Comparison of ENCODE assay signal across 20 mouse cellular contexts in genomic region chr14:55343341-55343740, GRCm38 (mm10).
A peak's percentile ranks its signal among the peaks of the same experiment; 100 is the strongest.
DNase-seq lines count a peak whose midpoint lies in the region; ATAC-seq and TF ChIP-seq lines count a peak whose summit lies in the region.
"Had no signal": no experiment of that assay in that cellular context is flagged by ENCODE, and none has a peak within 500 bp of the region (broad histone marks: within the 10 kb centered on the region; RNA-seq: fewer than 3 reads in every experiment).

No protein-coding gene starts in this region.

- no peak for TF ChIP-seq EP300 in liver, embryonic 14.5 days (IDR thresholded peaks at IDR 0.05; ENCODE audit: low read depth)
- TF ChIP-seq EP300 in liver, postnatal 0 days (IDR thresholded peaks at IDR 0.05; ENCODE audit: low read depth): no peak

- H3K9me3 ChIP-seq in liver, embryonic 12.5 days (replicated peaks): no peaks in the 10 kb centered on the region
- H3K9me3 ChIP-seq in liver, embryonic 11.5 days (ENCODE audit: control insufficient read depth, low read length): no peaks in the 10 kb centered on the region
- H3K9me3 ChIP-seq in liver, embryonic 14.5 days (ENCODE audit: control insufficient read depth, low read length): no peaks in the 10 kb centered on the region
- H3K9me3 ChIP-seq in liver, postnatal 0 days (ENCODE audit: low read length): no peaks in the 10 kb centered on the region
- H3K9me3 ChIP-seq: embryonic facial prominence, embryonic 13.5 days; embryonic facial prominence, embryonic 15.5 days; forebrain, embryonic 10.5 days; forebrain, embryonic 12.5 days had no signal

- H3K27ac ChIP-seq in liver, embryonic 12.5 days: peak overlapping the region; percentile 54; the same call in 1 of the 2 replicates
- no peak overlapping the region for H3K27ac ChIP-seq in liver, embryonic 11.5 days (ENCODE audit: low read depth, low read length)
- H3K27ac ChIP-seq in liver, embryonic 14.5 days: no peak overlapping the region
- H3K27ac ChIP-seq in liver, postnatal 0 days (ENCODE audit: low read depth): no peak overlapping the region
- H3K27ac ChIP-seq: embryonic facial prominence, embryonic 13.5 days; embryonic facial prominence, embryonic 15.5 days; forebrain, embryonic 10.5 days; forebrain, embryonic 12.5 days had no signal

- H3K36me3 ChIP-seq in liver, embryonic 12.5 days: no peaks in the 10 kb centered on the region
- no peaks in the 10 kb centered on the region for H3K36me3 ChIP-seq in liver, embryonic 11.5 days (ENCODE audit: control insufficient read depth, insufficient read depth, low read length)
- H3K36me3 ChIP-seq in liver, embryonic 14.5 days (replicated peaks; ENCODE audit: control insufficient read depth, insufficient read depth, low read depth): no peaks in the 10 kb centered on the region
- H3K36me3 ChIP-seq in liver, postnatal 0 days (replicated peaks; ENCODE audit: insufficient read depth, low read length): no peaks in the 10 kb centered on the region
- H3K36me3 ChIP-seq: embryonic facial prominence, embryonic 13.5 days; embryonic facial prominence, embryonic 15.5 days; forebrain, embryonic 10.5 days; forebrain, embryonic 12.5 days had no signal

- DNase-seq in cerebellum, postnatal 14 days: peak; percentile 43 to 52
- DNase-seq in cerebellum, postnatal 36 days: peak; percentile 31 to 35
- DNase-seq in cerebellum, adult 9-11 months: no peak
- DNase-seq in liver, embryonic 11.5 days (ENCODE audit: low spot score): no peak
- no peak for DNase-seq in liver, embryonic 14.5 days (ENCODE audit: low read depth in 3 of 3, low spot score in 3 of 3)
- no peak for DNase-seq in liver, postnatal 0 days
- DNase-seq: adrenal gland, adult 2 months; adrenal gland, postnatal 10 days; adrenal gland, postnatal 25 days; cerebellum, adult 11-12 months; embryo, embryonic 11 days had no signal

- ATAC-seq in cerebellum, adult (ENCODE audit: insufficient number of reproducible peaks, low FRiP score, low TSS enrichment): no peak
- no peak for ATAC-seq in liver, embryonic 12.5 days
- no peak for ATAC-seq in liver, embryonic 11.5 days (replicated peaks; ENCODE audit: low FRiP score)
- ATAC-seq in liver, embryonic 14.5 days (ENCODE audit: insufficient read depth): no peak
- no peak for ATAC-seq in liver, postnatal 0 days
- ATAC-seq: forebrain, embryonic 14.5 days; forebrain, embryonic 16.5 days had no signal

- no peak overlapping the region for H3K9ac ChIP-seq in liver, embryonic 12.5 days
- no peak overlapping the region for H3K9ac ChIP-seq in liver, embryonic 11.5 days (ENCODE audit: low read depth, low read length)
- no peak overlapping the region for H3K9ac ChIP-seq in liver, embryonic 14.5 days (replicated peaks)
- H3K9ac ChIP-seq in liver, postnatal 0 days (replicated peaks): no peak overlapping the region
- H3K9ac ChIP-seq: embryonic facial prominence, embryonic 13.5 days; embryonic facial prominence, embryonic 15.5 days; forebrain, embryonic 12.5 days had no signal

- TF ChIP-seq CTCF in liver, embryonic 14.5 days (IDR thresholded peaks at IDR 0.05; ENCODE audit: low read depth): no peak
- no peak for TF ChIP-seq CTCF in liver, postnatal 0 days (IDR thresholded peaks at IDR 0.05; ENCODE audit: low read depth)

- no peak overlapping the region for H3K4me3 ChIP-seq in liver, embryonic 12.5 days
- no peak overlapping the region for H3K4me3 ChIP-seq in liver, embryonic 11.5 days (ENCODE audit: low read depth, low read length)
- H3K4me3 ChIP-seq in liver, embryonic 14.5 days (ENCODE audit: insufficient read depth in 1 of 2, low read depth in 2 of 2, low read length in 2 of 2): no peak overlapping the region
- H3K4me3 ChIP-seq in liver, postnatal 0 days (ENCODE audit: low read depth, low read length): no peak overlapping the region
- H3K4me3 ChIP-seq: embryonic facial prominence, embryonic 13.5 days; embryonic facial prominence, embryonic 15.5 days; erythroblast, embryonic 14.5 days; forebrain, embryonic 10.5 days; forebrain, embryonic 12.5 days had no signal

- H3K4me2 ChIP-seq in liver, embryonic 12.5 days: peak overlapping the region; percentile 50; the same call in 1 of the 2 replicates
- no peak overlapping the region for H3K4me2 ChIP-seq in liver, embryonic 11.5 days
- H3K4me2 ChIP-seq in liver, embryonic 14.5 days (ENCODE audit: low read depth): peak overlapping the region; percentile 60
- H3K4me2 ChIP-seq in liver, postnatal 0 days (ENCODE audit: low read depth, low read length): no peak overlapping the region
- H3K4me2 ChIP-seq: embryonic facial prominence, embryonic 13.5 days; embryonic facial prominence, embryonic 15.5 days; forebrain, embryonic 12.5 days had no signal

- H3K4me1 ChIP-seq in liver, embryonic 12.5 days: peaks cover 62% of the 10 kb centered on the region
- peaks cover 30% of the 10 kb centered on the region for H3K4me1 ChIP-seq in liver, embryonic 11.5 days (replicated peaks; ENCODE audit: control insufficient read depth, insufficient read depth, low read length)
- H3K4me1 ChIP-seq in liver, embryonic 14.5 days (replicated peaks; ENCODE audit: control insufficient read depth in 2 of 2, insufficient read depth in 2 of 2, low read length in 1 of 2): peaks cover 38 to 49% of the 10 kb centered on the region in 2 experiments
- H3K4me1 ChIP-seq in liver, postnatal 0 days (ENCODE audit: insufficient read depth): peaks cover 3% of the 10 kb centered on the region; the same call in 1 of the 2 replicates
- H3K4me1 ChIP-seq: embryonic facial prominence, embryonic 13.5 days; embryonic facial prominence, embryonic 15.5 days had no signal

- 47% methylated on average over 1 of the region's 1 CpGs for WGBS in liver, embryonic 12.5 days (ENCODE audit: insufficient replicate concordance)
- WGBS in liver, embryonic 11.5 days: 78% methylated on average over 1 of the region's 1 CpGs
- 40% methylated on average over 1 of the region's 1 CpGs for WGBS in liver, embryonic 14.5 days (ENCODE audit: insufficient replicate concordance)
- 52% methylated on average over 1 of the region's 1 CpGs for WGBS in liver, postnatal 0 days (ENCODE audit: insufficient replicate concordance)

- no peaks in the 10 kb centered on the region for H3K27me3 ChIP-seq in liver, embryonic 12.5 days (replicated peaks)
- H3K27me3 ChIP-seq in liver, embryonic 11.5 days (replicated peaks; ENCODE audit: control insufficient read depth, insufficient read depth, low read length): no peaks in the 10 kb centered on the region
- H3K27me3 ChIP-seq in liver, embryonic 14.5 days (ENCODE audit: control insufficient read depth, insufficient read depth, low read length): no peaks in the 10 kb centered on the region
- H3K27me3 ChIP-seq in liver, postnatal 0 days (ENCODE audit: insufficient read depth, low read length): no peaks in the 10 kb centered on the region
- H3K27me3 ChIP-seq: embryonic facial prominence, embryonic 13.5 days; embryonic facial prominence, embryonic 15.5 days; forebrain, embryonic 12.5 days had no signal

Comparison
In these comparisons a context has a peak if more than half of its experiments do, and no peak if none do; other contexts are left out.
1. DNase-seq: peak in cerebellum, postnatal 14 days (2 of 2) and cerebellum, postnatal 36 days (2 of 2); none in cerebellum, adult 9-11 months (single experiment), liver, embryonic 11.5 days (single experiment), liver, embryonic 14.5 days (0 of 3) and liver, postnatal 0 days (single experiment).
2. H3K4me2 ChIP-seq: peak in liver, embryonic 12.5 days (single experiment) and liver, embryonic 14.5 days (single experiment); none in liver, embryonic 11.5 days (single experiment) and liver, postnatal 0 days (single experiment).